Mouse (Mus musculus): ENCODE measurements around the gene Gsk3a.

The Gsk3a gene

DNA sequence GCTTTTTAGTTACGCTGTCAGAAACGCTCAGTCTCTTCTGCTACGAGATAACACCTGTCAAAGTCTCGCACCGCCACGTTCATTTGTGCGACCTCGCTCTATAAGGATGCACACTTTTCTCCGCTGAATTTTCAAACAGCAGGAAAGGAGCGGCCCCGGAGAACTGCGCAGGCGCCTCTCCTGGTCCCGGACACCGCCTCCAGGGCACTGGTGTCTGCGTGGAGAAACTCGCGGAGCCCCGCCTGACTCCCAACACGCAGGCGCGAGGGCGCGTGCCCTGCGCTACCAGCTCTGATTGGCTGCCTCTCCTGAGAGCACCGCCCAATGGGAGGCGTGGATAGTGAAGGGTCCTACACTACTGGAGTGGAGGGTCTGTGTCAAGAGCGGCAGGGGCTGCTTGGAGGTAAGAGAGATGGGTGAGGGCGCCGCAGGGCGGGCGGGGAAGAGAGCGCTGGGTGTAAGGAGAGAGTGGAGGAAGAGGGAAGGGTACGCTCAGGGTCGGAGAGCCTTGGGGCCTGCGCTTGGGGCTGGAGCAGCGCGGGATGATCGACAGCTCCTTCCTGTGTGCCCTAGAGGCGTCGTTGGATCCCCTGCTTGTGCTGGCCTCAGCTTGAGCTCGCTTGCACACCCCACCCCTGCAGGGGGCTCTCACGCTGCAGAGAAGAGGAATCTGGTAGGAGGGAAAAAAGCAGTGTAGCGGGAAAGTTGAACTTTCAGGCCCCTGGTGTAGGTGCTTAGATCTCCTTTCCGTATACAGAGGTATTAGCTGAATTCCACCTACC, 16.4 kb downstream of the Gsk3a start, which contains the start of gene Zfp526:
TSS of gene Zfp526 (plus strand) at position 324 of the 782 bp plus-strand sequence.
- peak; percentile 97 for DNase-seq (ENCODE audit: low read depth)

DNA sequence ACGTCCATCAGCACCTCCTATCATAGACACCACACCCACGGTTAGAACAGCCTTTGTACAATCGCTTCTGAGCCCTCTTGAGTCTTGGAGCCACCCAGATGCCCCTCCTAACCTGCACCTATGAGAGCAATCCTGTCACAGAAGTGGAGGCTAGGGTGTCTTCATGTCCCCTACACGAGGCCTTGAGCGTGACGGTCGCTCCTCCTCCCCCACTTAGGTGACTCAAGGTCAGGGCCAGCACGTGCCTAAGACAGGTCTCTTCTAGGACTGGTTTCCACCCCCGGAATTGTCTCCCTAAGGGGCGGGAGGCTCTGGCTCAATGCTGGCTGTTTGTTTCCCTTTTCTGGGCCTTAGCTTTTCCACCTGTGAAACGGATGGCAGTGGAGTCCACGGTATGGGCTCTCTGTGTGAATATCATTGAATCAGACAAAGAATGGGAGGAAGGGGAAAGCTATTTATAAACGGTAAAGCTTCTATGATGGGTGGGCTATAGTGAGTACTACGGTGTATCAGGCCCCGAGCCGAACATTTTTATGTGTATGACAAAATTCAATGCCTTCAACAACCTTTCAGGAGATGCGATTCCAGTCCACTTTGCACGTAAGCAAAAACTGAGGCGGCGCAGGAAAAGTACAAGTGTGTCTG, 17.1 kb downstream of the Gsk3a start, which contains the start of gene Dedd2:
TSS of gene Dedd2 (minus strand) at position 159 of the 645 bp plus-strand sequence.
- DNase-seq (ENCODE audit: low read depth): no peak

DNA sequence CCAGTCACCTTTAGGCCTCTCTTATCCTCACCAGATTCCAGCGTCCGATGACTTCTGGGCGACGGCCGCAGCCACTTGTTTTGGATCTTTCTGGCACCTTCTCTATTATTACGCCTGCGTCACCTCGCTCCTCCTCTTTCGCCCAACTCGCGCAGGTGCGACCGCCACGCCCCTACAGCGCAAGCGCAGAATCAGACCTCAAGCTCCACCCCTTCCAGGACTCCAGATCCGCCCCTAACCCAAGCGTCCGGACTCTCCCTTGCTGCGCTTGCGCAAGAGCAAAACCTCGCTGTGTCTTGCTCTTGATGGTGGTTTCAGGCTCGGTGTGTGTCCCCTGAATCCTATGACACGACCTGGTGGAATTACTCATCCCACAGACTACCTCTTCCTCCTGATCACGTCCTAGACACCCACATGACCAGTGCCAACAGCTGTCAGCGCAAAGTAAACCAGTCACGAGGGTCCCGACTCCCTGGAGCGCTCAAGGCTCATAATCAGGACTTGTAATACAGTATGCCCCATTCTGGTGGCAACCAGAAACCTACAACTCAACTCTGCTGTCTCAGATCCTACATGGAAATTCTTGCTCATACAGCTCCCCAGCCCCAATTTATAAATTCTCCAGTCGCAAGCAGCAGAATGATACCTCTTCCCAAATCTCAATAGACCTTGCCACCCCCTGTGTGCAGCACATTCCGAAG, 17.7 kb downstream of the Gsk3a start:
- DNase-seq (ENCODE audit: low read depth): peak; percentile 95

DNA sequence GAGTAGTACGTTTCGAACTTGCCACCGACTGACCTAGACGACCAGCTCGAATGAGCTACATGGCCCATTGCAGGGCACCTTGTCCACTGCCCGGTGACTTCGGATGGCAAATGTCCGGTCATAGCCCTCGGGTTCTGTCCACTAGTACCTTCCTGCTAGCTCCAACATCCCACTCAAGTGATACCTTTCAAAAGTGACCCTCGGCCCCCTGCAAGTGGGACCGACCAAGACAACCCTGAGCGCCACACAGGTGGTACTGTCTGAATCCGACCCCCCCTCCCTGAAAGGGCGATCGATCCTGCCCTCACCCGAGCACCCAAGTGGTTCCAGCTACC, 18.3 kb downstream of the Gsk3a start:
- DNase-seq (ENCODE audit: low read depth): no peak

DNA sequence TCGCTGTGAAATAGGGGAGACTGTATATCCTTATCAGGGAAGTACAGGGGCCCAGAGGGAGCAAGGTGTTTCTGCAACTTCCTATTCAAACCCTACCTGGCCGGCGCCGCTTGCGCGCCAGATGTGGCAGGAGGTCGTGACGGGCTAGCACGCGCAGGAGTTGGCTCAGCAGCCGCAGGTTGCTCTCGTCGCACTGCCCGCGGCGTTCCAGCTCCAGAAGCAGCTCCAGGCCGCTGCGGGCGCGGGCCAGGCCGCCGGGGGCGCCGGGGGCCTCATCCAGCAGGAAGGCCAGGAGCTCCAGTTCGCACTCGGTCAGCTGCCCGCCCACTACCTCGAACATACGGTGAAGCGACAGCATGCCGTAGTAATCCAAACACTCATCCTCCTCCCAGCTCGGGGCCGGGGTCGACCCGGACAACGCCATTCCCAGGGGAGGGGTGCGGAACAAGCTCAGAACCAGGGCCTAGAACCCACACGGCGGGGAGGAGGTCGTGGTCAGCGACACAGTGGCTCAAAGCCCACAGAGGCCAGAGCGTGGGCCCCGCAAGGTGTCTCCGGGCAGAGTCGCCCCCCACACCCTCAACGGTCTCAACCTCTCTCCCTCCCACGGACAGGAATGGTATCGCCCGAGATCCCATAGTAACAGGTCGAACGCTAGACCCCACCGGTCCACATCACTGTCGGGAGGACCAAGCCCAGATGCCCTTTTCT, 18.8 kb downstream of the Gsk3a start:
- no peak for DNase-seq (ENCODE audit: low read depth)

DNA sequence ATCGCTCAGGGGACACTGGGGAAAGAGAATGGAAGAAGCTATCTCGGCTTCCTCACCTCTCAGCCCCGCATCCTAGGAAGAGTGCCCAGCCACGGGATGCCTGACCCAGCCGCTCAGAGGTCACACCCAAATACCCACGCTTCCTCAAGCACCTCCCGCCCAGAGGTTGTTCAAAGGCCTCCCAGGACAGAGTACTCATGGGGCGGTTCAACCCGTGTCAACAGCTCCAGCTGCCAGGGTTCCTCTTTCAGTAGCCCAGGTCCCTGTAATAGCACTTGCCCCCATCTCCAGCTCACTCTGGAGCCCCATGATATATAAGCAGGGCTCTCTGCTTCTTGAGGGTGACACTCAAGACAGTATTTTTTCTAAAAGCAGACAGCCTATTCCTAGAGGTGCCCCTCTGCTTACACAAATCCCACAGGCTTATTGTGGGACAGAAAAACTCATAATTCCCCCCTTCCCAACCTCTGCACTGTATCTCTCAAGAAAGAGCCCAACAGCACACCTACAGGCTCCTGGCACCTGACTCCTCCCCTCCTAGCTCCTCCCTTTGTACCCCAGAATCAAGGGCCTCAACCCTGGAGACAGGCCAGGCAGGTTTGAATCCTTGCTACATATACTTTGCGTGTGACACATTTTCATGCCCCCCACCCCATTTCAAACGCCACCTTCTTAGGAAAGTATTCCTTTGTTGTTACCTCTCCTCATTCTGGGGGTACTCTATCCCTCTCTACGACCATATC, 19.8 kb downstream of the Gsk3a start:
- no peak for DNase-seq (ENCODE audit: low read depth)

DNA sequence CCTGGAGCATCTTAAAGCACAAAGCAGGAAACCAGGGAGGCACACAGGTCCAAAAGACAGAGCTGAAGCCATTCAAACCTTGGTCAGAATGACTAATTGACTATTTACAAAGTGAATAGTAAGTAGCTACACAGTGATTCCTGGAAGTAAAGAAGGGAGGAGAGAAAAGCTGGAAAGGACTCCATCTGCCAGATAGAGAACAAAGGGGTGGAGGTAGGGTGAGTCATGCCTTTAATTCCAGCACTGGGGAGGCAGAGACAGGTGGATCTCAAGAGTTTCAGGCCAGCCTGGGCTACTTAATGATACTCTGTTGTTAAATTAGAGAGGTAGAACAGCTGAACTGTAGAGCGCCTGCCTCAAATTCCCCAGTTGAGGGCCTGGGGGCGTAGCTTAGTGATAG, 23.5 kb downstream of the Gsk3a start:
- no peak for DNase-seq (ENCODE audit: low read depth)

DNA sequence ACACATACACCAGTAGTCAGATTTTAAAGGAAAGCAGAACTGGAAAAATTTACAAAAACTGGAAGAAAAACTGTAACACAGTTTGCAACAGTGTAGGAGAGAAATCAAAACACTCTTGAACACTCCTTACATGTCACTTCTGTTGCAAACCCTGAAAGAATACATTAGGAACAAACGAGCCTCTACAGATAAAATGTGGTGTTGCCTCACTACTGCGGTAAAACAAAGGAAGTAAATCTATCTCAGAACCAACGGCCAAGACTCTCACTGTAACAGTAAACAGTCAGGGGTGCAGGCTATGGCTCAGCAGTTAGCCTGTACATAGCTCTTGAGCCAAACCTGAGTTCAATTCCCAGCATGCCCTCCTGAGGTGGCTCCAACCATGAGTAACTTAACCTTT, 24.6 kb downstream of the Gsk3a start:
- no peak for DNase-seq (ENCODE audit: low read depth)

DNA sequence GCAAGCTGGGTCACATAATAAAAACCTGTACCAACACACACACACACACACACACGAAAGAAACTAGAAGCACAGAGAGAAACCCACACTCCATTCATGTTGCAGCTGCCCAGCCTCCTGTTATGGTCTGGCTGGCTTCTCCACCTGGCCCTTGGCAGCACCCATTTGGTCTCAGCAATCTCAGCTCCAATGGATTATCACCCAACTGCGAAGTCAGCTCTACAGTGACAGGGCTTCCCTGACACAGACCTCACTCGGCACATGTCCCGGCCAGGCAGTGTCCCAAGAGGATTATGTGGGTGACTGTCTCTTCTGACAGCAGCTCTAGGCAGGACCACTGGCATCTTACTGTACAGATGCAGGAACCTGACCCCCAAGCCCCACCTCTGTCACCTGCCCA, 27.2 kb downstream of the Gsk3a start:
- DNase-seq (ENCODE audit: low read depth): no peak

DNA sequence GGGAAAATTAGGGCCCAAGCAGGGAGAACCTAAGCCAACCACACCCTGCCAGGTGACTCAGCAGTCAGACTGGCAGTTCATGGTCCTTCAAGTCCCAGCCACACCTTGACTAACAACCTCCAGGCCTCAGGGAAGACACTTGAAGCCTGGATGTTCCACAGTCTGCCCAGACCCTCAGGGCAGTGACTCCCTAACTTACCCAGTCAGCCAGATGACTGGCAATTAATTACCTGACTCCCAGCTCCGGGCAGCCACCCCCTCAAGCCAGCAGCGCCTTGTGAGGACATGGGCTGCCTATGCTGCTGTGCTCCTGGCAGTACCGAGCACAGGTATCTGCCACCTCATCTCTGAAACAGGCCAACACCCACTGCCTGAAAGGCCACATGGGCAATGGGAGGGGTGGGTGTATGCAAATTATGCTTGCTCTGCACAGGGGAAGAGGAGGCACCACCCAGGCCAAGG, 28.5 kb downstream of the Gsk3a start:
- DNase-seq (ENCODE audit: low read depth): no peak

DNA sequence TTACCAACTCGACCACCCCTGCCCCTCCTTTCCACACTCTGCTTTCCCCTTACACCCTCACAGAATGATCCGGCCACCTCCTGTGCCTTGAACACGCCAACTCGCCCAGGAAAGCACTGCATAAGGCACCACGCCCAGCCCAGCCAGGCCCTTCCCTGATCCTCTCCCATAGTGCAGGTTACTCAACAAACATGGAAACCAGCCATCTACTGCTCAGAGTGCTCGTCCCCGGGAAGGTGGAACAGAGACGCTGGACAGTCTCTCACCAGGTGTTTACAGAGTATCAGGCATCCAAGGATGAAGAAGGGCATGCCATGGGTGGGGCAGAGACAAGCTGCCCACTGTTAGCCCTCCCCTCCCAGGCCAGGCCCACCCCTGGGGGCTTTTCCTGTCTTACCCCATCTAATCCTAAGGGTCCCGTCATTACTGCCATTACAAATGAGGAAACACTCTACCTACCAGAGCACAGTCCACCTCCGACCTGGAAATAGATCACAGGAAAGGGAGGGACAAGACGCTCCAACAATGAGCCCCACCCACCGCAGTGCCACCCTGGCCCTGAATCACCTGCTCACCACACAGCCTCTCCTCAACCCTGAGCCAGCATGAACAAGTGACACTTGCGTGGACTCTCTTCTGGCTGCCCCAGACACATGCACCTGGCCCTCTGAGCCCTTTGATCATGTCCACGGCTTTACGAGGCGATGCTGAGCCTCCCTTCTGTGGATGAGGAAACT, 31.4 kb downstream of the Gsk3a start:
- DNase-seq (ENCODE audit: low read depth): no peak

DNA sequence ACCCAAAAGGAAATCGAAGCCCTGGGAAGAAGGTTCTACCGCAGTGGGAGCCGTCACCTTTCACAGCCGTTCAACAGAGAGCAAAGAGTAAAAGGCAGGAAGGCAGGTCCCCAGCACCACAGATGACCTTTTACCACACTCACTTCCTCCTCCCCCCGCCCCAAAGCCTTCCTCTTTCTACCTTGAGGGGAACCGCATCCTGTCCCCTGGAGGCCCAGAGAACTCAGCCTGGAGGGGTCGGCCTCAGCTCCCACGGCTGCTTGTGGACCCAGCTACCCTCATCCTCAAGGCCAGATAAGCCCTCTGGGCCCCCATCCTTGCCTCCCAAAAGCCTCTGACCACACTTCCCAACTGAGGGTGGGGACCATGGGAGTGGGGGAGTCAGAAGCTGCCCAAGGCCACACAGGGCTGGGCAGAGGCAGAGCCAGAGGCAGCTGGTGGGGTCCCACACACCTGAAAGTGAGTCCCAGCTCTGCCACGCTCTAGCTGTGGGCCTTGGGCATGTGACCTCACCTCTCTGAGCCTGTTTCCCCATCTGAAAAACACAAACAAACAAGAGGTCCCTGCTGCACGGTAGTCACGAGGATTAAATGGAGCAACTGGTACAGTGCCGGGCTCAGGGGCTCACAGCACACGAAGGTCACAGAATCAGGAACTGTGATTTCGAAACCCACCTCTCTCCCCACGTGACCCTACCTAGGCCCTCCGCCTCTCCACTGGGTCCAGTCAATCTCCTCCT, 32.1 kb downstream of the Gsk3a start:
- DNase-seq (ENCODE audit: low read depth): peak; percentile 34

DNA sequence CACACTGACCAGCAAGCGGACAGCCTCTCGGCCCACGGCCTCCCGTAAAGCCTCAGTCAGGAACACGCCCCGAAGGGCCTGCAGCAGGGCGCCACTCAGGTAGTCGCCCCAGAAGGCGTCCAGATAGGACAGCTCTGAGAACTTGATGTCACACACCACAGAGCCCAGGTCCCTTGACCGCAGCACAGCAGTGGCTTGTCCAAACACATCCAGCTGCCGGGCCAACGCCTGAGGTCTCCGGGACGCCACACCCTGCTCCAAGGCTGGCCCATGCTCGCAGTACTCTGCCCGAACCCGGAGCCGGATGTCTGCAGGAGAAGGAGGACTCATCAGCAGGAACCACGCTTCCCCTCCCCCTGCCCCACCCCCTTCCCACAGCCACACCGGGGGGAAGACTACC, 34.0 kb downstream of the Gsk3a start:
- DNase-seq (ENCODE audit: low read depth): no peak

DNA sequence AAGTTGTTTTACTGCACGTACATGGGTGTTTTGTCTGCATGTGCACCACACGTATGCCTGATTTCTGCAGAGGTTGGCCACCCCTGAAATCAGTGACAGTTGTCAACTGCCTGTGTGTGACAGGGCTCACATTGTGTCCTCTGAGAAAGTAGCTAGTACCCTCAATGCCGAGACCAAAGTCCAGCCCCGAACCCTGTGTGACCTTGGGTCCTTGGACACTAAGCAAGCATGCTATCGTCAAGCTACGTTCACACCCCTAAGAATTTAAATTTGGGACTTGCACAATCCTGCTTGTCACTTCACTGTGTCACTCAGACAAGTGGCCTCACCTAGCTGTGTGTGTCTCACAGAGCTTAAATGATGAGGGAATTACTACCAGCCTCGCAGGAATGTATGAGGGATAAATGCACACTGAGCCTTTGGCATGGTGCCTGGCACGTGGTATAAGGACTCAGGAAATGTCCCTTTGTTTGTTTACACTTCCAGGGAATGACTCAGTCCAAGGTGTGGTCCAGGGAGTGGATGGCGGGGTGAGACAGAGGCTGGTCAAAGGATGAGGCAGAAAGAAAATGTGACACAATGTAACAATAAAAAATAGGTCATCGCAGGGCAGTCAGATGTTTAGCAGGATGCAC, 40.1 kb downstream of the Gsk3a start:
- DNase-seq (ENCODE audit: low read depth): no peak

DNA sequence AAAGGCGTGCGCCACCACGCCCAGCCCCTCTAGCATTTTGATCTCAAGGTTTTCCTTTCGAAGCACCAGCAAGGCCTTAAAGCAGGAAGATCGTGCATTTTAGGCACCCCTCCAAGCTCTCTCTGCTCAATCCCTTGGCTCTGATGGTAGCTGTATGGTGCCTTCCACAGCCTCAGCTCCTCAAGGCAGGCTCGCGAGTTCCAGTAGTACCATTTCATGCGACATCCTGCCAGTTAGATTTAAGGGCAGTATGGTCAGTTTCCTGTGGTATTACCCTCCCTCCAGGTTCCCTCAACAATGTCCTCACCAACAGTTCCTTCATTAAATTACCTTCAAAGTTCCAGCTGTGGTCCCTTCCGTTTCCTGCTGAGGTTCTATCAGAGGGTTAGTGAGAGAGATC, 41.5 kb downstream of the Gsk3a start:
- DNase-seq (ENCODE audit: low read depth): no peak

DNA sequence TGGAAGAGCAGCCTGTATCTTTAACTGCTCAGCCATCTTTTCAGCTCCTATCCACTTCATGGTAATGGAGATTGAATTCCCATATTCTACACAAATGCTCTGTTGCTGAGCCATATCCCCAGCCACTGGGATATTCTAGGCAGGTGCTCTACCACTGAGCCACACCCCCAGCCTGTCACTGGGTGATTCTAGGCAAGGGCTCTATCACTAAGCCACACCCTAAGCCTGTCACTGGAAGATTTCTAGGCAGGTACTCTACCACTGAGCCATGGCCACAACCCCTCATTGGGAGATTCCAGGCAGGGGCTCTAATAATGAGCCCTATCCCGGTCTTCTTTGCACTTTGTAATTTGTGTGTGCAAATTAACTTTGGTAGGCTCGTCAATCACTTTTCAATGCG, 42.5 kb downstream of the Gsk3a start:
- no peak for DNase-seq (ENCODE audit: low read depth)

DNA sequence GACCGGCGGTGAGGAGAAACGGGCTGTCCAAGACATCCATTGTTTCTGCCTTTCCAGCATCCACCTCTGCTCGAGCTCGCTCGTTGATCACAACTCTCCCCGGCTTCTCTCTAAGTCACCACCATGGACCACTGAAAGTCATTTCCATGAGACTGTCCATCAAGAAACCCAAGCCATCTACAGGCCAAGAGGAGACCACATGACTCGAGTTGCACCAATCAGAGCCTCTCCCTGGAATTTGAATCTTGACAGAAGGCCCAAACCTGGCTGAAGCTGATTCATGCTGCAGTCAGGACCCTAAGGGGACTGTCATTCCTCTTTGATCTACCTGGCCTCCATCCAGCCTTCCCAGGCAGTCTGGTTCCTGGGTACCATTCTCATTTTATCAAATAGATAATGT, 45.5 kb downstream of the Gsk3a start:
- DNase-seq (ENCODE audit: low read depth): no peak

DNA sequence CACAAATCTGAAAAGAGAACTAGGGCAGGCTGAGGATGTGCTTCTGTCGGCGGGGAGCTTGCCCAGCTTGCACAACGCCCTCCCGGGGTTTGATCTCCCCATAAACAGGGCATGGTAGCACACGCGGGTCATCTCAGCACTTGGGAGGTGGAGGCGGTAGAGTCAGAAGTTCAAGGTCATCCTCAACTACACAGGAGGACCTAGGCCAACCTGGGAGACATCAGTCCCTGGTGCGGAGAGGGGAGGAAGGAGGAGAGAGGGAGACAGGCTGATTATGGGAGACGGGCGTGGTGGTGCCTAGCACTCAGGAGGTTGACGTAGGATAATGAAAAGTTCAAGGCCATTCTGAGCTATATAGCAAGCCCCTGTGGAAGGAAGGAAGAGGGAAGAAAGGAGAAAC, 46.8 kb downstream of the Gsk3a start:
- no peak for DNase-seq (ENCODE audit: low read depth)

Measured in c-Kit-positive CD71-negative TER-119-negative erythroid progenitor cells, embryonic 14.5 days (primary cell).